Mouse (Mus musculus): Measurements from ENCODE around the gene Rsph1. TPM values are rescaled to one million over a fixed set of nuclear protein-coding genes. Genes with fewer than 3 reads are reported as not detected.
"Not testable (repeated sequence)": the region's sequence is repeated elsewhere in the genome, so short reads cannot be mapped to it uniquely, and the experiment has no call there.

Gene Rsph1
- total RNA-seq, 2 experiments from 2014 or later = 5.5 TPM

DNA sequence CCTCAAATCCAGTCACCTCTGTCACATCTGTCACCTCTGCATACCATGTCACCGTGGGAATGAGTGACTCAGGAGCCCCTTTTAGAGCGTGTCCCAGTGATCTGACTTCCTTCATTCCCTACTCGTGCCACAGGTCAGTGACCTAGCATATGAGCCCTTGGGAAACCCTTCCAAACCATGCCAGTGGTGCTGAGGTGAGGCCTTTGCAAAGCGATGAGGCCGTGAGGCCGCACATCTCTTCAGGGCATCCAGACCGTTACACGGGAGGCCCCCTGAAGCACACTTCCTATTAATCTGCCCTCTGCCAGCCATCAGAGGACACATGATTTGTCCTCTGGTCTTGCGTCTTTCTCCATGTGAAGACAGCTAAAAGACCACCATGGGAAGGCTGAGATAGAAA, 2.4 kb upstream of the Rsph1 start:
- no peak for DNase-seq (ENCODE audit: low spot score in 2 of 2)

DNA sequence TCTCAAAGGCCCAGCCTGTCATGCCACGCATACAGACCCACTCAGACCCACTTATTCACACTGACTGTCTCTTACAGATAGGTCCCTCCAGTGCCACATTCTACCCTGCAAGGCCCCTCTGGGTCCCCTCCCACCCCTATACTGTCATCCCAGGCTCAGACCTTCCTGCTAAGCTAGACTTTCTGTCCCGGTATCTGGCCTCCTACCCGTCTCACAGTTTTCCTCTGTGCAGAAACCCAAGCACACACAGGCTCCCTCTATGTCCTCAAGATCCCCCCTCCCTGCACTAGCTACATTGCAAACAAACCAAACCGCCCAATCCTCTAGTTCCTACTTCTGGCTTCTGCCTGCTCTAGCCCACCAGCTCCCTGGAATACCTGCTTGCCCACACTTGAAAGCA, 748 bp upstream of the Rsph1 start:
- DNase-seq (ENCODE audit: low spot score in 2 of 2) = no peak

DNA sequence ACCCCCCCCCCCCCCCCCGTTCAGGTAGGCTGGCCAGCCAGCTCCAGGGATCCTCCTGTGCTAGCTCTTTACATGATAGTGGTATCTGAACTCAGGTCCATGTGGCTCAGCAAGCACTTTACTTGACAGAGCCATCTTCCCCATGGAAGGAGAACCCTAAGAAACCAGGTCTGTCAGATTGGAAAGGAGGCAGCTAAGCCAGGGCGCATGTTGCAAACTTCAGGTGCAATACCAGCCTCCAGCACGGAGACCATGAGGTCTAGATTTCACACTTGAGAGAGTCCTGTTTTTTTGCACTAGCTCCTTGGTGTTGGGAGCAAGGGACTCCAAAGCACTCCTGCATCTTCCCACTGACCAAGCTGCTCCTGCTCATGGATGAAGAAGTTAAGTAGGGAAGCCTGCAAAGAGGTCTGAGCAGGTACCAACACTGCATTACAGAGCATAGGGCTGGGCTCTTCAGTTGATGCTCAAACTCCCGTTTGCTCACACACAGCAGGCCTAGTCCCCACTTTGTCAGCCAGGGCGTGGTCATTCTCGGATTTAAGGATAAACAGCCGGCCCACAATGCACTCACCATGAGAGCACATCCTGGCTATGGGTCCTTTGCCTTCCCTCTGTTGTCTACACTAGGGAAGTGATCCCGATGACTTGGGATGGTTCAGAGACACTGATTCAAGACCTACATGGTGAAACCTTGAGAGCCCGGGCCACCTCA, 819 bp downstream of the Rsph1 start:
- DNase-seq (ENCODE audit: low spot score in 2 of 2) = no peak

DNA sequence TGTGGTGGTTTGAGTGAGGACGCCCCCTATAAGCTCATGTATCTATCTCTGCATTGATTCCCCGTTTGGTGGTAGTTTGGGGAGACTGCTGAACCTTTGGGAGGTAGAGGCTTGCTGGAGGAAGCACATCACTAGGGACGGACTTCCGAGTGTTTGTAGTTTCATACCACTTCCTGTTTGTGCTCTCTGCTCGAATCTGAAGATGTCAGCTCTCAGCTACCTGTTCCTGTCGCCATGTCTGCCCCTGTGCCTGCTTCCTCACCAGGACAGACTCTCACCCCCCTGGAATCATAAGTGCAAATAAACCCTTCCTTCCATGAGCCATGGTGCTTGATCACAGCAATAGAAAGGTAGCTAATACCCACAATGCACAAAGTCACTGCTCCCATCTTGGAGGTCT, 2.0 kb downstream of the Rsph1 start:
- no peak for DNase-seq (ENCODE audit: low spot score in 2 of 2)

DNA sequence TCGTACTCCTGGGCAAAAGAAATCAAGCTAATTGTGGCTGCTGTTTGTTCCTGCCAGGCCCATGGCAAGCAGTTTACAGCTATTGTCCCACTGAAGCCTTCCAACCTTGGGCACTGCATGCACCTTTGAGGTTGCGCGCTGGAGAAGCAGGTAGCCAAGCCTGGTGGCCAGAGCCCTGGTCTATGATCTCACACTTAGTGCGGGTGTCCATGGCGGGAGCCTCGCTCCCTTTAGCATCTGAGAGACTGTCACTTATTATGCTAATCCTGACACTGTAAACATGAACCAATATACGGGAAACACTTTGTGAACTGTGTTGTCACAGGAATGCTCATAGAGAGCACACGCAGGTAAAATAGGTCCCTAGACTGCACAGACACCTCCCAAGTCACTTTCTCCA, 3.6 kb downstream of the Rsph1 start:
- no peak for DNase-seq (ENCODE audit: low spot score in 2 of 2)

DNA sequence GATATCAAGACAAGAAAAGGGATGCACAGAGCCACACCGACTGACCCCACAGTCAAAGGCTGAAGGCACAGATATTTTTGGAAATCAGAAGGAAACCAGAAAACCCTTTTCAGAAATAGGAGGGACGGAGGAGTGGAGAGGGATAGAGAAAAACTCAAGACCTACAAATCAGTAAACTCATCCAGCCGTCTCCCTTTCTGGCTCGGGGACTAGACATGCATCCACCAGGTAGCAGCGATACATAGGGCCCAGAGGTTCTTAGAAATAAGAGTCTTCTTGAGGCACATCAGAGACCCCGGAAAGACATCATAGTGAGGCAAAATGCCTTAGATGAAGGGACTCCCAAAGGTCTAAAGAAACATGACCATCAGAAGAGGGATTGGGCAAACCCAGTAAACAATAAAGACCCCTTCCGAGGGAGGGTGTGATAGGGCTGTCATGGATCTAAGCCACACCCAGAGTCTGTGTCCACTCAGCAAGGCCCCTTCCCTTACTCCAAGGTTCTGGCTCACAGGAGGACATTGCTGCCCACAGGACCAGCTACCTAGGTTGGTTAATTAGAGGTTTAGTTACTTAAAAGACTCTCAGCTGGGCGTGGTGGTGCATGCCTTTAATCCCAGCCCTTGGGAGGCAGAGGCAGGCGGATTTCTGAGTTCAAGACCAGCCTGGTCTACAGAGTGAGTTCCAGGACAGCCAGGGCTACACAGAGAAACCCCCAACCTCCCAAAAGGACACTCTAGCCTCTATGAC, 4.6 kb downstream of the Rsph1 start:
- no peak for DNase-seq (ENCODE audit: low spot score in 2 of 2)

DNA sequence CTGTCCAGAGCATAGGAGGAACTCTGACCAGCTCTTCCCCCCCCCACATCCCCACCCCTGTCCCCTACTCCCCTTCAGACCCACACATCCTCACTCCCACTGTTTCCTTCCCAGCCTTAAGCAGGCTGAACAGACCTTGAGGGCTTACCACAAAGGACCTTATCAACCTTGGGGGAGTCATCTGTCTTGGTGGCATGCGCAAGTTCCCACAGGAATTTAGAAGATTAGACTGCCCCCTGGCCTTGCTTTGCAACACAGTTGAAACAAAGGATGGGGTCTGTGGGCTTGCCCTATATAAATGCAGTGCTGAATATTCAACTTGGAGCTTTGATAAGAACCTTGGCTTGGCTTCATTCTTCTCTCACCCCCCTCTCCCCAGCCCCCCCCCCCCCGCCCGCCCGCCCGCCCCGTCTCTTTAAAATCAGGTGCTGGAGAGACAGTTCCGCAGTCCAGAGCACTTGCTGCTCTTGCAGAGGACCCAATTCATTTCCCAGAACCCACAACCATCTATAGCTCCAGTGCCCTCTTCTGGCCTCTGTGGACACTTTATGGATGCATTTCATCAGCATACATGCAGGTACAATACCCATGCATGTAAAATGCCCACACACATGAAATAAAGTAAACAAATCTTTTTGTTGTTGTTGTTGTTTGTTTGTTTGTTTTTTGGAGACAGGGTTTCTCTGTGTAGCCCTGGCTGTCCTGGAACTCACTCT, 5.9 kb downstream of the Rsph1 start:
- no peak for DNase-seq (ENCODE audit: low spot score in 2 of 2)

DNA sequence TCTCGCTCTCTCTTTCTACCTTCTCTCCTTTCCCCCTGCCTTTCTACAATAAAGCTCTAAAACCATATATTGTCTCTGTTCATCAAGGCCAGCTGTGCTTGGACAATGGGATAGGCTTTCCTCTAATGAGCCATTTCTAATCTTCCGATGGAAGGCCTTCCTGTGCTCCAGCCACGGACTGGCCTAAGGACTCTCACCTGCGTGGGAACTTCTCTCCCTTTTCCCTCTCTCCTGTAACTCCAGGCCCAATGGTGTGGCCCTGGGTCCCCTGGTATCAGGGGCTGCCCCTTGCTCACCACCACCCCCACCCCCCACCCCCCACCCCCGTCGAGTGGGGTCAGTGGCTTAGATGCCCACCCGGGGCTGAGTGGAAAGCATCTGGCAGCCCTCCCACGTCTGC, 6.4 kb downstream of the Rsph1 start:
- not testable (repeated sequence) for DNase-seq (ENCODE audit: low spot score in 2 of 2)

DNA sequence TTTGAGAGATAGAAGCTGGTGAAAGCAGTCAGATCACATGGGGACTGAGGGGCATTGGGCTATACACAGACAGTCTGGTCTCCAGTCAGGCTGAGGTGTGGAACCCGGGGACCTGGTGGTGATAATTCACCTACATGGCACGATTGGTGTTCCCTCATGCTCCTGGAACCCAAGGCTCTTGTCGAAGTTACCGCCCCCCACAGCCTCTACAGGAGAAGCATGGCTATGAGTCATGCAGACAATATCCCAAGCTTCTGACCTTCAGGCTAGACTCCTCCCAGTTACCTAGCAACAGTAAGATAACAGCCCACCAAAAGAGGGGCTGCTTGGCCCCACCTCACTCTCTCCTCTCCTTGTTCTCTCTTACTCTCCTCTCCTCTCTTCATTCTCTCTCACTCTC, 6.9 kb downstream of the Rsph1 start:
- DNase-seq (ENCODE audit: low spot score in 2 of 2) = no peak

DNA sequence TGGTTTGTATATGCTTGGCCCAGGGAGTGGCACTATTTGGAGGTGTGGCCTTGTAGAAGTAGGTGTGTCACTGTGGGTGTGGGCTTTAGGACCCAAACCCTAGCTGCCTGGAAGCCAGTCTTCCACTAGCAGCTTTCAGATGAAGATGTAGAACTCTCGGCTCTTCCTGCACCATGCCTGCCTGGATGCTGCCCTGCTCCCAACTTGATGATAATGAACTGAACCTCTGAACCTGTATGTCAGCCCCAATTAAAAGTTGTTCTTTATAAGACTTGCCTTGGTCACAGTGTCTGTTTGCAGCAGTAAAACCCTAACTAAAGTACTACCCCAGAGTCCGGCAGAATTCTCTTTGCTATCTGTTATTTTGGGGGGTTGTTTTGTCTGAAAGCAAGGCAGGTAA, 7.4 kb downstream of the Rsph1 start:
- no peak for DNase-seq (ENCODE audit: low spot score in 2 of 2)

DNA sequence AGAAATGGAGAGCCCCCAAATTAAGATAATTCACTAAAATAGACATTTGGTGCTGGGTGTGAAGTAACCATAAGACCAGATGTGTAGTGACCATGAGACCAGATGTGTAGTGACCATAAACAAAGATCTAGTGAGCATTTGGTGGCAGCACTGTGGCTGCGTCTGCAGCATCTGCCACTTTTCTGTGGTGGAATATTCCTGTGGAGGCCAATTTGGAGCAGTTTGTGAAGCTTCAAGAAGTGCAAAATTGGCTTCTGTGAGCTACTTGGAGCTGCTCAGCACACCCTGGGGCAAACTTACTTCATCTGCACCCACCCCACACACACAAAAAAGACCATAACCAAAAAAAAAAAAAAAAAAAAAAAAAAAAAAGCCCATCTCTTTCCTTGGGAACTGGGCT, 9.2 kb downstream of the Rsph1 start:
- no peak for DNase-seq (ENCODE audit: low spot score in 2 of 2)

DNA sequence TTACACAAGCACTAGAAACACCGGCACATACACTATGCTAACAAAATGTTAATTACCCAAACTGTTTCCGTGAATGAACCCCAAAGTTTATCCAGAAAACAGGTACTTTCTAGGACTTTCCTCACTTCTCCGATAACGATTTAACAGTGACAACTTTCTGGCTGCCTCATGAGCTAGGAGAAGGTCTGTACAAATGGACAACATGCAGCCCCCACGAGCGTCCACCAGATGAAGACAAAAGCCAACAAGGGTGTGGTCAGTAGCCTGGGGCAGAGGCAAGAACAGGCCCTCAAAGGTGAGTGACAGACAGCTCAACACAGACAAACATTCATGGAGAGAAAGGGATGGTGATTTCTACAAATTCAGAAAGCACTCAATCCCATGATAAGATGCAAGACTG, 9.6 kb downstream of the Rsph1 start:
- no peak for DNase-seq (ENCODE audit: low spot score in 2 of 2)

DNA sequence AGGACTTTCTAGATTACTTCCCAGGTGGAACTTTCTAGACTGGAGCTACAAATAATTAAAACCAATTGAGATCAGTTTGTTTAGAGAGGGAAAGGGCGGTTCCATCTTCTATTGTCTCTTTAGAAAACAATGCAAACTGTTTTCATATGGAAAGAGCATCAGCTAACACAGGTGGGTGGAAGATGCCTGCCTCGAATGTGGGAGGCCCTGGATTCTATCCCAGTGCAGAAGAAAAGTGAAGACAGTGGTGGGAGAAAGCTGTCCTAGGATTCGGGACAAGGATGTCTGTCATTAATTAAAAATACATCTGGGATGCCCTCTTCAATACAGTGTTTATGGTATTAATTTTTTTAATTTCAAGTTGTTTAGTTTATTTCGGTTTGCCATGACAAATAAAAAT, 10.0 kb downstream of the Rsph1 start:
- no peak for DNase-seq (ENCODE audit: low spot score in 2 of 2)

DNA sequence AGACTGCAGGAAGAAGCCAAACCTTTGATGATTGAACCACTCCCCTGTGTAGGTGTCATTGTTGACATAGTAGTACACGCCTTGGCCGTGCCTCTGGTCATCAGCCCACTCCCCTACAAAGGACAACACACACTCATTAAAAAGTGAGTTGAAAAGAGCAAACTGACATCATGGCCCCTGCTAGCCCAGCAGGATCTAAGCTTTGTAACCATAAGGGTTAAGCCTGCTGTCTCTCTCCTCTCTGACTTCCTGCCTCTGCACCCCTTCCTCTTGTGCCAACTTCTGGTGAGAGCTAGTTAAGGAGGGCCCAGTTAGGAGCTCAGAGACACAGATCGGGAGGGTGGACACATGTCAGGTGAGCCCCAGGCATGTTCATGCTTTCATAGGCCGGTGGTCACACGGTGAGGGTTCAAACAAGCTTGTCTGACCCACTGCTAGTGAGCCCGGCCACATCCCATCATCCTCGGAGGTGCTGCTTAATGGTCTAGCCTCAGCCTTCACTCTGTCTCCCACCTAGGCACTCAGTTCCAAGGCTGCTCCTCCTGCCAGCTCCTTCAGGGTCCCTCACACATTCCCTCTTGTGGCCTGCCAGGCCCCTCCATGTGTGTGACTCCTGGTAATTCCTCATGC, 10.7 kb downstream of the Rsph1 start:
- DNase-seq (ENCODE audit: low spot score in 2 of 2) = no peak

DNA sequence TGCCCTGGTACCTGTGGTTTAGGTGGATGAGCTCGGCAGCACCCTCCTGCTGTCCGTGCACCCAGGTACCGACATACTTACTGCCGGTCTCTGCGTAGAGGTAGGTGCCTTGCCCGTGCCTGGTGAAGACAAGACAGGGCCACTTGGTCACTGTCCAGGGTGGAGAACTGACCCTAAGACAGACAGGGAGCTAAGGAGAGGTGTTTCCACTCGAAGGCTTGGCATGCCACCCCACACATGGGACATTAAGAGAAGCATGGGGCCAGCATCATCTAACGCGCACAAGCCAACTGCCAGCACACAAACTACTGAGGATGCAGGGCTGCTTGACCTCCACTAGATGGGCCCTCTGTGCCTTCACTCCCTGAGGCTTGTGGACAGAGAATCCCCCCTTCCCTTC, 11.4 kb downstream of the Rsph1 start:
- no peak for DNase-seq (ENCODE audit: low spot score in 2 of 2)

DNA sequence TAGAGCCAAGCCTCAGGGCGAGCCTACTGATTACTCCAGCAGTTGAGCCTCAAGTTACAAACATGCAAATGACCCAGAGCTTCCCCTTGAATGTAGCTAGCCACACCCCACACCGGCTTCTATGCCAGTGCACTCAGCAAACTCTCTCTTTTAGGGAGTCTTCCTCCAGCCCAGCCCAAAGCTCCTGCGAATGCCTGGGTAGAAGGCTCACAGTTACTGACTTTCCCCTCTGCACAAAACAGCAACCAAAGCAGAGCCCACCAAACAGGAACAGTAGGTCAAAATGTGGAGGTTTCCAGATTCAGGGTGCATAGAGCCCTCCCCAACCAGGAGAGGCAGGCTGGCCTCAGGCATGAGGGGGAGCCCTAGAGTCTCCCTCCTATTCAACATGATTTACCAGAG, 12.0 kb downstream of the Rsph1 start:
- DNase-seq (ENCODE audit: low spot score in 2 of 2) = no peak

DNA sequence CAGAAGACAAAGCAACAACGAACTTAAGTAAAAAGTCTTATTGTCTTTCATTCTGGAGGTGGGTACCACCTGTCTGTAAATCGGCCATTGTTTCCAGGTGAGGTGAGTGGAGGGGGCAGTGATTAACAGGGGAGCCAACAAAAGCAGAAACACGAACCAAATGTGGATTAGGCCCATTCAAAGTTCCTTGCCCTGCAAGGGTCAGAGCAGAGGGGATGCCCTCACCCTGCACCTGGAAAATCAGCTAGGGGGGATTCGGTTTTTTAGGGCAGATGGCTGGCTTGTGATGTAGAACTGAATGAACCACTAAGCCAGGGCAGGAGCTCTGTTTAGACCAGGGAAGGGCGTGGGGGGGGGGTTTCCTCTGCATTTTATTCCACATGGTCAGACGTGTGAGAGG, 12.8 kb downstream of the Rsph1 start:
- no peak for DNase-seq (ENCODE audit: low spot score in 2 of 2)

DNA sequence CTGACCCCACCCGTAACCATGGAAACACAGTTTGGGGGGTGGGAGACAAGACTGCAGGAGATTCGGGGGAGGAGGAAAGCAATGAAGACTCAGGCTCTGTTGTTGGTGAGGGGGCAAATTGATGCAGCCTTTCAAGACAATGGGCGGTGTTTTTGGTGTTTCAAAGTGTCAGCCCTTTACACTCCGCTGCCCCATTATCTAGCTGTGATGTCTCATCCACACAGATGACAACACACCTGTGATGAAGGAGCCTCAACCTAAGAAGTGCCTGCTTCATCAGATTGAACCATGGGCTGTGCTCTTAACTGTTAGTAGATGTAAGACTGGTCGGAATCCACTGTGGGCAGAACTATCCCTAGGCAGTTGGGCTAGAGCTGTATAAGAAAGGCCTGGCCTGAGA, 13.4 kb downstream of the Rsph1 start:
- DNase-seq (ENCODE audit: low spot score in 2 of 2) = no peak

DNA sequence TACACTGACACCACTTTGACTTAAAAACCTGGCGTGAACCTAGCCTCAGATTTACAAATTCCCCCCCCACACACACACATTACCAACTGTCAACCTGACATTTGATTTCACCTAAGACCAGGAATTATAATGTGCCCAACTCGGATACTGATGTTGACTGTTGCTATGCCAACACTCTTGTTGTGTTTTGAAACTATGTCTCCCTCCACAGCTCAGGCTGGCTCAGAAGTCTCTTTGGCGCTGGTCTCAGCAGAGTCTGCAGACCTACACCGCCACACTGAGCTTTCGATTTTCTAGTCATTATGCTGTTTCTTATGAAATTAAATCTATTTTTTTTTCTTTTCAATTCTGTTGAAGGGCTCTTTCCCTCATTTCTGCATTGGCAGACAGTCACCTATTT, 14.5 kb downstream of the Rsph1 start:
- no peak for DNase-seq (ENCODE audit: low spot score in 2 of 2)

DNA sequence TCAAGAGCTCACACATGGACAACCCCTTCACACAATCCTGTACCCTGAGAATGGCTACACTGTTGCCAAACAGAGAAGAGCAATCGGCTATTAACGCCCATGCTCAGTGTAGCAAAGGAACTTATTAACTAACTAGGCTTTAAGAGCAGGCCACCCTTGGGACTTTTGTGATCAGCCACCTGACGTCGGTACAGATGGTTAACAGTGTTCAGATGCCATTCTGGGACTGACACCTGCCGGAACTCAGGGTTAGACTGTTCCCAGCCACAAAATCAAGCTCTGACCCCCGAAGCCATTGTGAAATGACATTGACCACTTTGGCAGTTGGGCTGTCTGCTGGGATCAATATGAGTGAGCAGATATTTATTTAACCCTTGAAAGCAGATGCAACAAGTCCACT, 15.8 kb downstream of the Rsph1 start:
- no peak for DNase-seq (ENCODE audit: low spot score in 2 of 2)

DNA sequence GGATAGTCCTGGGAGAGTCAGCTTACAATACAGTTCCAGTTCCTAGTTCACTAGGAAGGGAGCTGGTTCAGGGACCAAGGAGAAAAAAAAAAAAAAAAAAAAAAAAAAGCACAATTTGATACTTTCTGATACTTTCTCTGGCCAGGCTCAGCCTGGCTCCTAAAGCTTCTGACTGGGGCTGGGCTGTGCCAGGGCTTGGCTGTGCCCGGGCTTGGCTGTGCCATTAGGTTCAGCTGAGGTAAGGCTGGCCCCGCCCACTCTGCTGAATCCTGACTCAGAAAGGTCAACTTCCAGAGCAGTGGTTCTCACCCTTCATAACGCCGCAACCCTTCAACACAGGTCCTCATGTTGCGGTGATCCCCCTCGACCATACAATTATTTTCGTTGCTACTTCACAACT, 16.8 kb downstream of the Rsph1 start:
- DNase-seq (ENCODE audit: low spot score in 2 of 2) = no peak

DNA sequence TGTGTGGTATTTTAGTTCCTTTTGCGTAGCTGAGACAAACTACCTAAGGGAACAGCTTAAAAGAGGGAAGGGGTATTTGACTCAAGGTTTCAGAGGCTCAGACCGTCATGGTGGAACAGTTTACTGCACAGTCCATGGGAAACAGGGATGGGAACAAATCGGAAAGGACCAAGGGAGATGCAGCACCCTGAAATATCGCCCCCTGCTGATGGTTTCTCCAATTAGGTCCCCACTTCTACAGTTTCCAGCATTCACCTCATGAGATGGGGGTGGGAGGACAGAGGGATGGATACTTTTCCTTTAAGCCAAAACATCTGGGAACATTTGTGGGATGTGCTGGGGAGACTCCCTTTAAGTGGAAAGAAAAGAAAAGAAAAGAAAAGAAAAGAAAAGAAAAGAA, 17.4 kb downstream of the Rsph1 start:
- DNase-seq (ENCODE audit: low spot score in 2 of 2) = no peak

Data from adrenal gland, postnatal 4 days (tissue).